Mouse (Mus musculus) myocyte (in vitro differentiated cells): ENCODE measurements at regions not wholly inside any gene's neighbourhood (a gene's known extent, or its start where the extent isn't known, plus 50 kb on each side); places are given as distances from the start of the nearest gene placed in this dataset.

Experiments
- H3K27me3 ChIP-seq: one replicate; pipeline ENCODE4 v1.6.1; 2011; ENCODE audit not compliant: control insufficient read depth, insufficient read depth, insufficient read length
- H3K36me3 ChIP-seq: one replicate; pipeline ENCODE4 v1.6.1; 2011; ENCODE audit not compliant: control insufficient read depth, insufficient read depth
- H3K4me2 ChIP-seq: one replicate; pipeline ENCODE4 v1.6.1; 2011; ENCODE audit warnings: low read depth, control low read depth
- H3K4me3 ChIP-seq: one replicate; pipeline ENCODE4 v1.5.1; 2011; ENCODE audit warnings: mild to moderate bottlenecking, control low read depth, moderate library complexity
- H3K79me2 ChIP-seq: one replicate; pipeline ENCODE4 v1.6.1; 2011; ENCODE audit not compliant: control insufficient read depth, insufficient read depth
- H3ac ChIP-seq: one replicate; pipeline ENCODE4 v1.6.1; 2011; ENCODE audit not compliant: control insufficient read depth, insufficient read length
- CEBPB ChIP-seq: IDR thresholded peaks from 2 replicates; pipeline ENCODE4 v1.6.1; 2011; ENCODE audit warnings: mild to moderate bottlenecking, moderate library complexity; ENCODE audit not compliant: poor library complexity, insufficient read depth, severe bottlenecking
- E2F4 ChIP-seq: IDR thresholded peaks from one replicate; pipeline ENCODE4 v1.6.1; 2011; ENCODE audit warnings: mild to moderate bottlenecking, control low read depth, moderate library complexity; ENCODE audit not compliant: insufficient read depth
- MAX ChIP-seq: IDR thresholded peaks from one replicate; pipeline ENCODE4 v1.6.1; 2011; ENCODE audit warnings: low read depth, mild to moderate bottlenecking, control low read depth
- MYOD1 ChIP-seq, 3 experiments: IDR thresholded peaks; one replicate each; pipeline ENCODE4 v1.6.1; 2011; ENCODE audit warnings: control low read depth in 2 of 3, low read depth in 2 of 3, mild to moderate bottlenecking in 2 of 3, moderate library complexity in 1 of 3; ENCODE audit not compliant: insufficient read length in 2 of 3, control insufficient read depth in 1 of 3
- POLR2A ChIP-seq: IDR thresholded peaks from one replicate; pipeline ENCODE4 v1.6.1; 2011; ENCODE audit warnings: low read depth, mild to moderate bottlenecking, control low read depth, moderate library complexity; ENCODE audit not compliant: insufficient read length
- POLR2AphosphoS2 ChIP-seq: IDR thresholded peaks from one replicate; pipeline ENCODE4 v1.6.1; 2011; ENCODE audit warnings: low read depth, control low read depth; ENCODE audit not compliant: insufficient read length
- REST ChIP-seq: IDR thresholded peaks from one replicate; pipeline ENCODE4 v1.6.1; 2011; ENCODE audit warnings: mild to moderate bottlenecking, control low read depth, moderate library complexity; ENCODE audit not compliant: insufficient read depth, insufficient read length
- SRF ChIP-seq: IDR thresholded peaks from one replicate; pipeline ENCODE4 v1.6.1; 2011; ENCODE audit warnings: low read depth; ENCODE audit not compliant: control insufficient read depth, insufficient read length
- TCF12 ChIP-seq: IDR thresholded peaks from one replicate; pipeline ENCODE4 v1.6.1; 2011; ENCODE audit warnings: mild to moderate bottlenecking, control low read depth; ENCODE audit not compliant: poor library complexity, insufficient read depth, severe bottlenecking
- TCF3 ChIP-seq: IDR thresholded peaks from one replicate; pipeline ENCODE4 v1.6.1; 2011; ENCODE audit warnings: low read depth, control low read depth; ENCODE audit not compliant: insufficient read length
- USF1 ChIP-seq: IDR thresholded peaks from one replicate; pipeline ENCODE4 v1.6.1; 2011; ENCODE audit warnings: low read depth, mild to moderate bottlenecking, control low read depth, moderate library complexity

DNA sequence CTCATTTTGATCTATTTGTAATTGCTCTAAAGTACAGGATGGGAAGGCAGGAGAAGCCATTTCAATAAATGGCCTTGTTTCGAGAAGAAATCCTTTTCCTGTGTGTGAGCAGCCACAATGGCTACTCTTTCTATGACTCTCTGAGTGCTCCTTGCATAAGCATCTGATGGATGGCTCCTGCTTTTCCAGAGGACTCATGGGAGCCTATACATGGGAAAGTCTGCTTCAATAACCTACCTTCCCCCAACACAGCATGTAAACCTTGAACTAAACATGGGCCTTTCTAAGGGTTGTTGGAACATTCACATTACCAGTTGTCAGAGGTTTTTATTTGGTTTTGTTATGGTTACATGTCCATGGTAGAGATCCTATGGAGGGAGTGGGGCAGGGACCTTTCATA lies 103.3 kb downstream of the Kcne4 start:
- TF ChIP-seq MAX (no peak), TCF12 (no peak), POLR2AphosphoS2 (no peak), E2F4 (no peak)
- Histone ChIP-seq H3ac (no peak overlapping the region), H3K27me3 (no peaks in the 10 kb centered on the region)

DNA sequence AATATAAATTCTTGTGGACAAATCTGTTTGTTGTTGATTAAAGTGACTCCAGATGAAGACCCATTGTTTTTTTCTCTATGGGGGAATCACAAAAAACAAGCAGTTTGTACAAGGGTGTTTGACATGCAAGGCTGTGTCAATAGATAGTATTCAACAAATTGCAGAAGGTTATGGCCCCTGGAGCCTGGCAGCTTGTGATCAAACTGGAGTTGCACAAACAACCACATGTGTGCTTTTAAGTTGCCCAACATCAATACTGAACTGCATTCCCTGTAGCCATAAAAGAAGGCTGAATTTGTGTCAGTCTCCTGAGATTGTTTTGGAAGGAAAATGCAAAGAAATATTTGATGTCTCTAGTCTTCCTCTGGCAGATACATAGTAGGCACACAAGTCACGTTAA lies 113.4 kb downstream of the Kcne4 start:
- no peaks in the 10 kb centered on the region for H3K79me2 ChIP-seq
- H3K27me3 ChIP-seq, result no peaks in the 10 kb centered on the region
- TF ChIP-seq USF1, result no peak
- TF ChIP-seq POLR2A, result no peak
- no peak for TF ChIP-seq POLR2AphosphoS2
- no peak for TF ChIP-seq MAX
- no peak for TF ChIP-seq MYOD1 (IDR thresholded peaks at IDR 0.05; ENCODE audit: control insufficient read depth in 1 of 3, insufficient read length in 2 of 3, low read depth in 2 of 3)
- TF ChIP-seq CEBPB, result no peak
- no peak for TF ChIP-seq E2F4
- H3ac ChIP-seq, result no peak overlapping the region
- no peak overlapping the region for H3K4me2 ChIP-seq
- no peak overlapping the region for H3K4me3 ChIP-seq
- H3K36me3 ChIP-seq, result no peaks in the 10 kb centered on the region

More for the DNA sequence above, 103.3 kb downstream of the Kcne4 start:
- no peaks in the 10 kb centered on the region for H3K79me2 ChIP-seq
- no peaks in the 10 kb centered on the region for H3K36me3 ChIP-seq
- no peak overlapping the region for H3K4me2 ChIP-seq
- H3K4me3 ChIP-seq, result no peak overlapping the region

DNA sequence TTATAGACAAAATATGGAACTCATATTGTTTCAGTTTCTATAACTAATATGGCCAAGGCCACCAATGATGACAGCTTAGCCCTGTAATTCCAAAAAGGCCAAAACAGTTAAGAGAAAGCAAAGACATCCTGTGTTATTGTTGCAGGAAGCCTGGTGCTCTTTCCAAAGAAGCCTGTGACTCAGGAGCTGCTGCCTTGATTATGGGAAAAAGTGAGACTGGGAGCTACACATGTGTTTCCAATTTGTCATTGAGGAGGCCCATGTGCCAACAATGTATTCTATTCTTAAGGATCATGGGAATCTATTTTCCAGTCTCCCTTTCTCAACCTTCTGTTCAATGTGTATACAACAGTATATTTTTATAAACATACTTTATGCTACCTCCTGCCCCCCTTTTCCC lies 123.3 kb downstream of the Kcne4 start:
- Histone ChIP-seq H3K27me3 (no peaks in the 10 kb centered on the region), H3ac (no peak overlapping the region), H3K79me2 (no peaks in the 10 kb centered on the region), H3K36me3 (no peaks in the 10 kb centered on the region), H3K4me3 (no peak overlapping the region), H3K4me2 (no peak overlapping the region)
- TF ChIP-seq REST, result no peak

DNA sequence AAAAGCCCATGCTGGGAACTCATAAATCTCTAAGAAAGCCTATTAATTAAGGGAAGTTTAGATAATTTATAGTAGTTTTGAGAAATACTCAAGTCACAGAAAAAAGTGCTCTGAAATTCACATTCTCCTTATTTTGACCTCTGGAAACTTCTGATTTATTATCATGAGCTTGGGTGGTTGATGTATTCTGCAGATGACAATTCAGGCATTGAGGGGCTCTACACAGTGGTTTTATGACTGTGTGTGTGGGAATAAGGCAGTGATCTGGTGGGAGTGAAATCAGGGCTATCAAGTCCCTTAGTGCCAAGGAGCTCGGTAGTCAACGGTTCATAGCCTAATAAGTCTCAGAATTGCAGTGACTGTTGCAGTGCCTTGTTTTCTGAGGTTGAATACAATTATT lies 129.0 kb downstream of the Kcne4 start:
- no peaks in the 10 kb centered on the region for H3K27me3 ChIP-seq
- no peak for TF ChIP-seq SRF
- TF ChIP-seq TCF12, result no peak
- TF ChIP-seq CEBPB, result no peak
- no peak overlapping the region for H3K4me2 ChIP-seq
- no peak overlapping the region for H3K4me3 ChIP-seq
- no peak overlapping the region for H3ac ChIP-seq
- H3K36me3 ChIP-seq, result no peaks in the 10 kb centered on the region
- no peaks in the 10 kb centered on the region for H3K79me2 ChIP-seq

DNA sequence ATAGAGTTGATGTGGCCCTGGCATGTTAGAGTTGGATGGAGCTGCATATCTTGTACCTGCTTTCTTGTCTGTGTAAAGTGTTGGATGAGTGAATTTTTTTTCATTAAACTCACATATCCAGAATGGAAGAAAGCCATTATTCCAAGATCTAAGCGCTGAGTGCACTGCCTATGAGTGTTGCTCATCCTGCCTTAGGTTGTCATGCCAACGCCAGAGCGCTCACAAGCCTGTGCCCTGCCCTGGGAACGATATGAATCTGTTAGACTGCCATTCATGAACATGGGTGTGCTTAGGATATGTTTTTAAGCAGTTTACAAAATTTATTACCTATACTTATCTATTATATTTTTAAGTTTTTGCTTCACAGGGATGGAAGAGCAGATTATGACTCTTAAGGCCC lies 163.5 kb downstream of the Kcne4 start:
- Histone ChIP-seq H3ac (no peak overlapping the region), H3K4me2 (no peak overlapping the region), H3K36me3 (no peaks in the 10 kb centered on the region), H3K4me3 (no peak overlapping the region), H3K79me2 (no peaks in the 10 kb centered on the region), H3K27me3 (no peaks in the 10 kb centered on the region)
- TF ChIP-seq TCF12 (no peak), E2F4 (no peak), POLR2A (no peak), POLR2AphosphoS2 (no peak), TCF3 (no peak), USF1 (no peak), MYOD1 (IDR thresholded peaks at IDR 0.05; ENCODE audit: control insufficient read depth in 1 of 3, insufficient read length in 2 of 3, low read depth in 2 of 3) (no peak)
